Mouse (Mus musculus) limb, embryonic 13.5 days (tissue): Measurements from ENCODE around the gene Plau. TPM values are rescaled to one million over a fixed set of nuclear protein-coding genes. Genes with fewer than 3 reads are reported as not detected.

Experiments used
- ATAC-seq: fragments of 200-750 bp; cut with Nextera tagmentation; 2 replicates; pipeline ENCODE4 v1.8.0; 2017; ENCODE audit warnings: low read depth, moderate number of reproducible peaks, moderate TSS enrichment; ENCODE audit not compliant: low FRiP score
- H3K27ac ChIP-seq: fragments of 300-500 bp; sonication (generic); 2 replicates; pipeline ENCODE4 v1.5.1; 2015; ENCODE audit warnings: inconsistent platforms, mild to moderate bottlenecking, moderate library complexity
- H3K27me3 ChIP-seq: fragments of 300-500 bp; sonication (generic); 2 replicates; pipeline ENCODE4 v1.6.1; 2015; ENCODE audit warnings: mild to moderate bottlenecking, inconsistent platforms
- H3K36me3 ChIP-seq: fragments of 300-500 bp; sonication (generic); 2 replicates; pipeline ENCODE4 v1.6.1; 2015; ENCODE audit warnings: inconsistent platforms, mild to moderate bottlenecking, moderate library complexity
- H3K4me1 ChIP-seq: fragments of 300-500 bp; sonication (generic); 2 replicates; pipeline ENCODE4 v1.6.1; 2015; ENCODE audit warnings: inconsistent platforms
- H3K4me2 ChIP-seq: fragments of 300-500 bp; sonication (generic); replicated peaks from 2 replicates; pipeline ENCODE4 v1.6.1; 2015; ENCODE audit warnings: inconsistent platforms, mild to moderate bottlenecking, moderate library complexity
- H3K4me3 ChIP-seq: fragments of 300-500 bp; sonication (generic); 2 replicates; pipeline ENCODE4 v1.5.1; 2015; ENCODE audit warnings: moderate library complexity, mild to moderate bottlenecking, inconsistent platforms
- H3K9ac ChIP-seq: fragments of 300-500 bp; sonication (generic); 2 replicates; pipeline ENCODE4 v1.6.1; 2015; ENCODE audit warnings: mild to moderate bottlenecking, inconsistent platforms
- H3K9me3 ChIP-seq: fragments of 300-500 bp; sonication (generic); 2 replicates; pipeline ENCODE4 v1.6.1; 2016; ENCODE audit warnings: inconsistent platforms
- WGBS: fragments of 180-500 bp; shearing (Covaris S2); methylation state at CpG from one replicate; pipeline ENCODE4 v1.1.7; 2015; 5-methylcytosine and 5-hydroxymethylcytosine counted together
- polyA plus RNA-seq: library from polyadenylated mRNA; unstranded; fragments of >200 nt; fragmentation: Nextera tagmentation; extraction: Ambion mirVana; gene quantifications from 2 replicates; pipeline ENCODE4 v1.2.1, GENCODE M21; 2015

Plau gene
- polyA plus RNA-seq, 1 experiment from 2014 or later: 2.9 TPM

DNA sequence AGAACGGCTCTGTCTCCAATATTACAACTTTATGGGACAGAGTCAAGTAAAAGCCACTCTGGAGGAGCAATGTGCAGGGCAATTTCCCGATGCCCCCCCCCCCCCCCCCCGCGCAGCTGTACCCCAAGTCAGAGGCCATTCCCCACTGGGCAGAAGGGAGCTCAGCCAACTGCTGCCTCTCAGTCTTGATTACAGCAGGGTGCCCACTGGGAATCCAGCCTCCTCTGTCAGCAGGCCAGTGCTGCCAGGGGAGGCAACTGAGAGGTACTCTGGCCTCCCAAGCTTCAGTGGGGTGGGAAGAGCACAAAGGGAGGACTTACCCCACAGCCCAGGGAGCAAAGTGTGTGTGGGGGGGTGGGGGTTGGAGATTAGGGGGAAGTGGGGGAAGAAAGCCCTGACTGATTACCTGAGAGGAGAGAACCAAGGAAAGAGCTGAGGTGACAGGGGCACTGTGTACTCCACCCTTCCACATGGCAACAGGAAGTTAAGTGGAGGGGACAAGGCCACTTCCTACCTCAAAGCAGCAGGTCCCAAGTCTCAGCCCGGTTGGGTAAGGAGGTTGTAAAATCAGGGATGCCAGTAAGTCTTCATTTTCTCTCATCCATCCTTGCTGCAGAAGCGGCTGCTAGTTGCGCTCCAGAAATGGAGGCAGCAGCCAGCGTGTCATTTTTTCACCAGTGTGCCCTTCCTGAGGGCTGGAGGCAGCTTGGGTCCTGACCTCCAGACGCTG, 40.9 kb upstream of the Plau start:
- H3K9me3 ChIP-seq: no peaks in the 10 kb centered on the region
- WGBS: 42% methylated on average over 7 of the region's 9 CpGs
- H3K4me1 ChIP-seq: peaks cover 47% of the 10 kb centered on the region
- peak overlapping the region; percentile 26; the same call in 1 of the 2 replicates for H3K9ac ChIP-seq
- H3K36me3 ChIP-seq: peaks cover 18% of the 10 kb centered on the region
- peak overlapping the region; percentile 82 for H3K4me2 ChIP-seq
- ATAC-seq: no peak
- H3K27me3 ChIP-seq: no peaks in the 10 kb centered on the region
- peak overlapping the region; percentile 48; the same call in 1 of the 2 replicates for H3K27ac ChIP-seq
- no peak overlapping the region for H3K4me3 ChIP-seq

- no peaks in the 10 kb centered on the region for H3K27me3 ChIP-seq
- H3K4me3 ChIP-seq: no peak overlapping the region
- no peaks in the 10 kb centered on the region for H3K9me3 ChIP-seq
- no peak overlapping the region for H3K4me2 ChIP-seq
- ATAC-seq: no peak
- peaks cover 12% of the 10 kb centered on the region for H3K36me3 ChIP-seq
- 74% methylated on average over 8 of the region's 8 CpGs for WGBS
- H3K9ac ChIP-seq: 0 out of 2 replicates have a peak overlapping the region, but pooled peaks have one; percentile 26
- H3K27ac ChIP-seq: no peak overlapping the region
- H3K4me1 ChIP-seq: peaks cover 47% of the 10 kb centered on the region
Measured at GRCm38 (mm10) chr14:20796170-20796569, 40.3 kb upstream of the Plau start.

GRCm38 (mm10) chr14:20796643-20797042, 39.8 kb upstream of the Plau start:
- WGBS: 58% methylated on average over 8 of the region's 8 CpGs

GRCm38 (mm10) chr14:20798300-20798699, 38.2 kb upstream of the Plau start:
- no peaks in the 10 kb centered on the region for H3K36me3 ChIP-seq
- no peak for ATAC-seq
- H3K4me2 ChIP-seq: no peak overlapping the region
- no peak overlapping the region for H3K4me3 ChIP-seq
- H3K27me3 ChIP-seq: no peaks in the 10 kb centered on the region
- no peak overlapping the region for H3K27ac ChIP-seq
- WGBS: 74% methylated on average over 6 of the region's 6 CpGs
- H3K4me1 ChIP-seq: peaks cover 30% of the 10 kb centered on the region
- no peaks in the 10 kb centered on the region for H3K9me3 ChIP-seq
- H3K9ac ChIP-seq: no peak overlapping the region

More at GRCm38 (mm10) chr14:20796643-20797042, 39.8 kb upstream of the Plau start:
- Histone ChIP-seq H3K36me3 (peaks cover 7% of the 10 kb centered on the region), H3K9ac (no peak overlapping the region), H3K27ac (no peak overlapping the region), H3K4me2 (no peak overlapping the region), H3K4me1 (peaks cover 44% of the 10 kb centered on the region), H3K4me3 (no peak overlapping the region), H3K27me3 (no peaks in the 10 kb centered on the region), H3K9me3 (no peaks in the 10 kb centered on the region)
- no peak for ATAC-seq

DNA sequence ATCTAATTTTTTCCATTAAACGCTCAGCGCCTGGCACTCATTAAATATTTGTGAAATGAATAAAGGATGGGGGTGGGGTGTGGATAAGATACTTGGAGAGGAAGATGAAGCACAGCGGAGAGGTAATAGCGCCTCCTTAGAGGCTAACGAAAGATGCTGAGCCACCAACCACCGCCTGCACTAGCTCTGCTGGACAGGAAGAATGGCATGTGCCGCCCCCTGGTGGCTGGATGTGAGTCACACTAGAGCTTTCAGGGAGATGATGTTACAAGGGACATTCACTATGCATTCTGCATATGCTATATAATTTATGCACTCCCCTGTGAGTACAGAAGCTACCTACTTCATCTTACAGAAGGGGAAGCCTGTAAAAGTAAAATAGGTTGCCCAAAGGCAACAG, 37.7 kb upstream of the Plau start:
- Histone ChIP-seq H3K36me3 (no peaks in the 10 kb centered on the region), H3K9ac (no peak overlapping the region), H3K4me1 (peaks cover 31% of the 10 kb centered on the region), H3K27ac (no peak overlapping the region), H3K4me3 (no peak overlapping the region), H3K9me3 (no peaks in the 10 kb centered on the region), H3K4me2 (no peak overlapping the region), H3K27me3 (no peaks in the 10 kb centered on the region)
- ATAC-seq: no peak
- WGBS: 9% methylated on average over 7 of the region's 7 CpGs

DNA sequence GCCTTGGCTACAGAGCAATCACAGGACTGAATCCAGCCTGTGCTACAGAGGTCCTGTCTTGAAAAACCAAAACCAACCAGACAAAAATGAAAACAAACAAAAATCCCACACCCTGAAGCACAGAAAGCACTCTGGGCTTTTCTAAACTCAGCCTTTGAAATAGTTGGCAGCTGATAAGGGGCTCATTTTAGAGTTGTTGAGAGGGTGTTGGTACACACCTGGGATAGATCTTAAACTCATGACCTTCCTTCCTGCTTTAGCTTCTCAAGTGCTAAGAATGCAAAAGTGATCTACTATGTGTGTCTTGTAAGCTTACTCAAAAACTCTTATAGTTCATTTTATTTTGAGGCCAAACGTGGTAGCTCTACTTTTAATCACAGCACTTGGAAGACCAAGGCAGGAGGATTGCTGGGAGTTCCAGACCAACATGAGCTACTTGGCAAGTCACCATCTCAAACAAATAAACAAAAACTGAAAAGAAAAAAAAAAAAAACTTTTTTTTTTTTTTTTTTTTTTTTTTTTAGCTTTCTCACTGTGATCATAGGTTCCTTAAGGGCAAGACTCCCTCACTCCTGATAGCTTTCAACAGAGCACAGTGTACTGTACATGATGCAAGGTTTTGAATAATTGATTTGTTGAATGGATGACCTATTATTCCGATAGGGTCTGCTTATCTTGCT, 33.4 kb upstream of the Plau start:
- 40% methylated on average over 2 of the region's 2 CpGs for WGBS
- no peak overlapping the region for H3K4me2 ChIP-seq
- peaks cover 27% of the 10 kb centered on the region for H3K4me1 ChIP-seq
- no peaks in the 10 kb centered on the region for H3K9me3 ChIP-seq
- no peaks in the 10 kb centered on the region for H3K36me3 ChIP-seq
- no peaks in the 10 kb centered on the region for H3K27me3 ChIP-seq
- H3K4me3 ChIP-seq: no peak overlapping the region
- no peak overlapping the region for H3K27ac ChIP-seq
- ATAC-seq: peak; percentile 22; the same call in 1 of the 2 replicates
- H3K9ac ChIP-seq: no peak overlapping the region

GRCm38 (mm10) chr14:20803606-20803938, 32.9 kb upstream of the Plau start:
- no peak overlapping the region for H3K9ac ChIP-seq
- peak; percentile 46; the same call in 1 of the 2 replicates for ATAC-seq
- H3K4me3 ChIP-seq: no peak overlapping the region
- H3K4me2 ChIP-seq: no peak overlapping the region
- no peaks in the 10 kb centered on the region for H3K27me3 ChIP-seq
- 4% methylated on average over 7 of the region's 7 CpGs for WGBS
- H3K9me3 ChIP-seq: no peaks in the 10 kb centered on the region
- peaks cover 26% of the 10 kb centered on the region for H3K4me1 ChIP-seq
- H3K27ac ChIP-seq: no peak overlapping the region
- no peaks in the 10 kb centered on the region for H3K36me3 ChIP-seq

- H3K36me3 ChIP-seq: no peaks in the 10 kb centered on the region
- peaks cover 24% of the 10 kb centered on the region for H3K4me1 ChIP-seq
- H3K27ac ChIP-seq: no peak overlapping the region
- H3K9me3 ChIP-seq: no peaks in the 10 kb centered on the region
- WGBS: 78% methylated on average over 5 of the region's 5 CpGs
- H3K9ac ChIP-seq: no peak overlapping the region
- H3K27me3 ChIP-seq: no peaks in the 10 kb centered on the region
- H3K4me3 ChIP-seq: no peak overlapping the region
- no peak for ATAC-seq
- no peak overlapping the region for H3K4me2 ChIP-seq
Measured at GRCm38 (mm10) chr14:20804481-20804880, 32.0 kb upstream of the Plau start.

GRCm38 (mm10) chr14:20804964-20805672, 31.3 kb upstream of the Plau start:
- H3K4me2 ChIP-seq: no peak overlapping the region
- H3K9ac ChIP-seq: no peak overlapping the region
- H3K27ac ChIP-seq: peak overlapping the region; percentile 48; the same call in 1 of the 2 replicates
- H3K4me1 ChIP-seq: peaks cover 29% of the 10 kb centered on the region
- no peaks in the 10 kb centered on the region for H3K27me3 ChIP-seq
- no peaks in the 10 kb centered on the region for H3K9me3 ChIP-seq
- peak; percentile 77 for ATAC-seq
- no peaks in the 10 kb centered on the region for H3K36me3 ChIP-seq
- 59% methylated on average over 9 of the region's 9 CpGs for WGBS
- no peak overlapping the region for H3K4me3 ChIP-seq

GRCm38 (mm10) chr14:20806116-20806840, 30.2 kb upstream of the Plau start:
- no peak overlapping the region for H3K9ac ChIP-seq
- no peaks in the 10 kb centered on the region for H3K9me3 ChIP-seq
- no peaks in the 10 kb centered on the region for H3K27me3 ChIP-seq
- H3K4me1 ChIP-seq: peaks cover 23% of the 10 kb centered on the region
- no peak overlapping the region for H3K4me2 ChIP-seq
- H3K4me3 ChIP-seq: no peak overlapping the region
- no peaks in the 10 kb centered on the region for H3K36me3 ChIP-seq
- H3K27ac ChIP-seq: no peak overlapping the region
- WGBS: 91% methylated on average over 14 of the region's 14 CpGs
- ATAC-seq: no peak

- Histone ChIP-seq H3K27me3 (no peaks in the 10 kb centered on the region), H3K27ac (no peak overlapping the region), H3K9me3 (no peaks in the 10 kb centered on the region), H3K9ac (no peak overlapping the region), H3K4me2 (no peak overlapping the region), H3K36me3 (no peaks in the 10 kb centered on the region), H3K4me1 (peaks cover 15% of the 10 kb centered on the region), H3K4me3 (no peak overlapping the region)
- 84% methylated on average over 4 of the region's 4 CpGs for WGBS
- ATAC-seq: no peak
Measured at GRCm38 (mm10) chr14:20809349-20809748, 27.1 kb upstream of the Plau start.

GRCm38 (mm10) chr14:20809820-20810219, 26.6 kb upstream of the Plau start:
- H3K36me3 ChIP-seq: no peaks in the 10 kb centered on the region
- ATAC-seq: no peak
- H3K27ac ChIP-seq: no peak overlapping the region
- no peaks in the 10 kb centered on the region for H3K9me3 ChIP-seq
- H3K4me3 ChIP-seq: no peak overlapping the region
- no peak overlapping the region for H3K9ac ChIP-seq
- no peaks in the 10 kb centered on the region for H3K27me3 ChIP-seq
- H3K4me1 ChIP-seq: peaks cover 14% of the 10 kb centered on the region
- H3K4me2 ChIP-seq: no peak overlapping the region
